Mouse (Mus musculus) MEL (cell line): Measurements from ENCODE around the gene Rad9b. TPM values are rescaled to one million over a fixed set of nuclear protein-coding genes. Genes with fewer than 3 reads are reported as not detected.

Experiments
- DNase-seq: peaks from one replicate; pipeline ENCODE4 v3.0.0; 2011; ENCODE audit warnings: low read depth, low spot score
- H3K27ac ChIP-seq: 2 replicates; pipeline ENCODE4 v1.5.1; 2012; ENCODE audit warnings: low read depth, mild to moderate bottlenecking, control low read depth, low read length, moderate library complexity; ENCODE audit not compliant: control insufficient read depth
- H3K27me3 ChIP-seq, 2 experiments: fragments of 150-350 bp in 1 of 2; sonication (generic) in 1 of 2; 2 replicates each; pipeline ENCODE4 v1.6.1; 2012; ENCODE audit warnings: low read length in 2 of 2, mild to moderate bottlenecking in 2 of 2, improper control_type of control experiment in 1 of 2, moderate library complexity in 1 of 2; ENCODE audit not compliant: insufficient read depth in 2 of 2, control insufficient read depth in 1 of 2
- H3K36me3 ChIP-seq, 2 experiments: 2 replicates each; pipeline ENCODE4 v1.6.1; 2012 to 2014; ENCODE audit warnings: low read length in 2 of 2, improper control_type of control experiment in 1 of 2, inconsistent platforms in 1 of 2, mild to moderate bottlenecking in 1 of 2; ENCODE audit not compliant: insufficient read depth in 2 of 2, control insufficient read depth in 1 of 2
- H3K4me1 ChIP-seq, 2 experiments: fragments of 150-350 bp in 1 of 2; sonication (generic) in 1 of 2; 2 replicates each; pipeline ENCODE4 v1.6.1; 2012; ENCODE audit warnings: low read length in 2 of 2, improper control_type of control experiment in 1 of 2, mild to moderate bottlenecking in 1 of 2; ENCODE audit not compliant: insufficient read depth in 2 of 2, control insufficient read depth in 1 of 2
- H3K4me3 ChIP-seq, 2 experiments: fragments of 150-350 bp in 1 of 2; sonication (generic) in 1 of 2; 2 replicates each; pipeline ENCODE4 v1.5.1; 2012; ENCODE audit warnings: low read depth in 2 of 2, low read length in 2 of 2, mild to moderate bottlenecking in 2 of 2, moderate library complexity in 2 of 2, control low read depth in 1 of 2, improper control_type of control experiment in 1 of 2; ENCODE audit not compliant: control insufficient read depth in 1 of 2, insufficient read depth in 1 of 2
- H3K79me2 ChIP-seq: 2 replicates; pipeline ENCODE4 v1.6.1; 2012; ENCODE audit warnings: mild to moderate bottlenecking, low read length, moderate library complexity; ENCODE audit not compliant: control insufficient read depth, poor library complexity, insufficient read depth
- H3K9ac ChIP-seq: 2 replicates; pipeline ENCODE4 v1.6.1; 2012; ENCODE audit warnings: low read depth, mild to moderate bottlenecking, control low read depth, low read length, moderate library complexity; ENCODE audit not compliant: control insufficient read depth, poor library complexity, severe bottlenecking
- H3K9me3 ChIP-seq: fragments of 150-350 bp; sonication (generic); replicated peaks from 2 replicates; pipeline ENCODE4 v1.6.1; 2012; ENCODE audit warnings: mild to moderate bottlenecking, low read length, improper control_type of control experiment, moderate library complexity; ENCODE audit not compliant: insufficient read depth
- BHLHE40 ChIP-seq: IDR thresholded peaks from 2 replicates; pipeline ENCODE4 v1.6.1; 2012; ENCODE audit warnings: low read depth, mild to moderate bottlenecking, inconsistent platforms, low read length, improper control_type of control experiment, borderline replicate concordance
- CHD1 ChIP-seq: IDR thresholded peaks from 2 replicates; pipeline ENCODE4 v1.6.1; 2012; ENCODE audit warnings: low read depth, mild to moderate bottlenecking, inconsistent platforms, low read length, improper control_type of control experiment
- CHD2 ChIP-seq: IDR thresholded peaks from 2 replicates; pipeline ENCODE4 v1.6.1; 2011; ENCODE audit warnings: low read length, improper control_type of control experiment
- CTCF ChIP-seq, 3 experiments: IDR thresholded peaks in 2 of 3; conservative IDR thresholded peaks in 1 of 3; 2 replicates each; pipeline ENCODE4 v1.5.1; 2011 to 2012; ENCODE audit warnings: low read length in 3 of 3, low read depth in 2 of 3, mild to moderate bottlenecking in 2 of 3, improper control_type of control experiment in 1 of 3, inconsistent platforms in 1 of 3, mixed read lengths in 1 of 3, moderate library complexity in 1 of 3; ENCODE audit not compliant: control insufficient read depth in 1 of 3, insufficient read depth in 1 of 3, poor library complexity in 1 of 3, severe bottlenecking in 1 of 3
- E2F4 ChIP-seq: IDR thresholded peaks from 2 replicates; pipeline ENCODE4 v1.6.1; 2011; ENCODE audit warnings: low read depth, low read length, improper control_type of control experiment, borderline replicate concordance
- EP300 ChIP-seq, 2 experiments: IDR thresholded peaks; 2 replicates each; pipeline ENCODE4 v1.6.1; 2011; ENCODE audit warnings: improper control_type of control experiment in 2 of 2, low read length in 2 of 2, low read depth in 1 of 2, mild to moderate bottlenecking in 1 of 2
- ETS1 ChIP-seq: IDR thresholded peaks from 2 replicates; pipeline ENCODE4 v1.6.1; 2012; ENCODE audit warnings: low read depth, mild to moderate bottlenecking, inconsistent platforms, low read length, improper control_type of control experiment, moderate library complexity
- GABPA ChIP-seq: IDR thresholded peaks from 2 replicates; pipeline ENCODE4 v1.6.1; 2012; ENCODE audit warnings: low read depth, mild to moderate bottlenecking, inconsistent platforms, low read length, improper control_type of control experiment, moderate library complexity
- GATA1 ChIP-seq: IDR thresholded peaks from 2 replicates; pipeline ENCODE4 v1.6.1; 2011; ENCODE audit warnings: low read depth, low read length, improper control_type of control experiment
- HCFC1 ChIP-seq: IDR thresholded peaks from 2 replicates; pipeline ENCODE4 v1.6.1; 2012; ENCODE audit warnings: low read depth, mild to moderate bottlenecking, inconsistent platforms, low read length, improper control_type of control experiment, moderate library complexity
- JUND ChIP-seq: IDR thresholded peaks from 2 replicates; pipeline ENCODE4 v1.6.1; 2011; ENCODE audit warnings: low read depth, mild to moderate bottlenecking, improper control_type of control experiment, low read length
- KAT2A ChIP-seq: conservative IDR thresholded peaks from 2 replicates; pipeline ENCODE4 v1.6.1; 2012; ENCODE audit warnings: low read depth, low read length, improper control_type of control experiment, inconsistent platforms
- MAFK ChIP-seq: IDR thresholded peaks from 2 replicates; pipeline ENCODE4 v1.6.1; 2011; ENCODE audit warnings: low read depth, mild to moderate bottlenecking, low read length, improper control_type of control experiment, borderline replicate concordance
- MAX ChIP-seq: IDR thresholded peaks from 2 replicates; pipeline ENCODE4 v1.6.1; 2011; ENCODE audit warnings: low read length, improper control_type of control experiment
- MAZ ChIP-seq: IDR thresholded peaks from 2 replicates; pipeline ENCODE4 v1.6.1; 2012; ENCODE audit warnings: low read depth, mild to moderate bottlenecking, inconsistent platforms, low read length, improper control_type of control experiment
- MXI1 ChIP-seq: IDR thresholded peaks from 2 replicates; pipeline ENCODE4 v1.6.1; 2011; ENCODE audit warnings: mild to moderate bottlenecking, low read depth, low read length, improper control_type of control experiment
- MYB ChIP-seq: IDR thresholded peaks from 2 replicates; pipeline ENCODE4 v1.6.1; 2011; ENCODE audit warnings: mild to moderate bottlenecking, low read depth, low read length, improper control_type of control experiment
- MYC ChIP-seq: IDR thresholded peaks from 2 replicates; pipeline ENCODE4 v1.6.1; 2011; ENCODE audit warnings: low read depth, mild to moderate bottlenecking, low read length, improper control_type of control experiment, moderate library complexity
- NELFE ChIP-seq: IDR thresholded peaks from 2 replicates; pipeline ENCODE4 v1.6.1; 2011; ENCODE audit warnings: low read depth, low read length, improper control_type of control experiment
- POLR2A ChIP-seq, 2 experiments: IDR thresholded peaks; 2 replicates each; pipeline ENCODE4 v1.6.1; 2011 to 2012; ENCODE audit warnings: low read length in 2 of 2, mild to moderate bottlenecking in 2 of 2, control low read depth in 1 of 2, improper control_type of control experiment in 1 of 2, low read depth in 1 of 2, moderate library complexity in 1 of 2; ENCODE audit not compliant: control insufficient read depth in 1 of 2, insufficient read depth in 1 of 2, poor library complexity in 1 of 2
- POLR2AphosphoS5 ChIP-seq: IDR thresholded peaks from 2 replicates; pipeline ENCODE4 v1.6.1; 2012; ENCODE audit warnings: low read depth, borderline replicate concordance, mild to moderate bottlenecking, inconsistent platforms, low read length, moderate library complexity, mixed read lengths
- RAD21 ChIP-seq: IDR thresholded peaks from 2 replicates; pipeline ENCODE4 v1.6.1; 2011; ENCODE audit warnings: mild to moderate bottlenecking, low read depth, low read length, improper control_type of control experiment
- RCOR1 ChIP-seq: IDR thresholded peaks from 2 replicates; pipeline ENCODE4 v1.6.1; 2012; ENCODE audit warnings: low read depth, mild to moderate bottlenecking, inconsistent platforms, low read length, improper control_type of control experiment
- SIN3A ChIP-seq: IDR thresholded peaks from 2 replicates; pipeline ENCODE4 v1.6.1; 2012; ENCODE audit warnings: low read length, improper control_type of control experiment, inconsistent platforms
- SMC3 ChIP-seq: IDR thresholded peaks from 2 replicates; pipeline ENCODE4 v1.6.1; 2011; ENCODE audit warnings: low read depth, low read length, improper control_type of control experiment
- TAL1 ChIP-seq: IDR thresholded peaks from 2 replicates; pipeline ENCODE4 v1.6.1; 2012; ENCODE audit warnings: mild to moderate bottlenecking, inconsistent platforms, low read length, moderate library complexity, mixed read lengths
- TBP ChIP-seq: IDR thresholded peaks from 2 replicates; pipeline ENCODE4 v1.8.0; 2011; ENCODE audit warnings: low read depth, low read length, improper control_type of control experiment
- TCF12 ChIP-seq: IDR thresholded peaks from 2 replicates; pipeline ENCODE4 v1.6.1; 2014; ENCODE audit warnings: low read depth, mild to moderate bottlenecking, inconsistent platforms, low read length, improper control_type of control experiment, moderate library complexity
- UBTF ChIP-seq: IDR thresholded peaks from 2 replicates; pipeline ENCODE4 v1.6.1; 2012; ENCODE audit warnings: low read depth, mild to moderate bottlenecking, inconsistent platforms, low read length, improper control_type of control experiment, moderate library complexity, borderline replicate concordance; ENCODE audit not compliant: insufficient read depth
- USF1 ChIP-seq: IDR thresholded peaks from 2 replicates; pipeline ENCODE4 v1.6.1; 2014; ENCODE audit warnings: low read depth, mild to moderate bottlenecking, inconsistent platforms, low read length, improper control_type of control experiment, moderate library complexity
- USF2 ChIP-seq, 2 experiments: IDR thresholded peaks; 2 replicates each; pipeline ENCODE4 v1.6.1; 2011 to 2012; ENCODE audit warnings: improper control_type of control experiment in 2 of 2, low read length in 2 of 2, borderline replicate concordance in 1 of 2, inconsistent platforms in 1 of 2, low read depth in 1 of 2, mild to moderate bottlenecking in 1 of 2; ENCODE audit not compliant: insufficient read depth in 1 of 2
- ZC3H11A ChIP-seq: IDR thresholded peaks from 2 replicates; pipeline ENCODE4 v1.6.1; 2012; ENCODE audit warnings: low read depth, mild to moderate bottlenecking, inconsistent platforms, low read length, improper control_type of control experiment
- ZKSCAN1 ChIP-seq: IDR thresholded peaks from 2 replicates; pipeline ENCODE4 v1.6.1; 2012; ENCODE audit warnings: low read depth, mild to moderate bottlenecking, inconsistent platforms, low read length, improper control_type of control experiment, moderate library complexity
- polyA plus RNA-seq, 2 experiments: library from polyadenylated mRNA; stranded (reverse) in 1 of 2; unstranded in 1 of 2; fragments of >175 nt in 1 of 2; fragments of >200 nt in 1 of 2; gene quantifications; 2 replicates each; pipeline versions ENCODE4 v1.2.1 to v1.2.4; 2012; ENCODE audit warnings: low replicate concordance in 2 of 2, low read depth in 1 of 2; ENCODE audit not compliant: insufficient read length in 2 of 2, insufficient read depth in 1 of 2, missing spikeins in 1 of 2
- total RNA-seq: library from RNA; depleted of rRNA; stranded (reverse); fragments of 300-350 nt; gene quantifications from 2 replicates; pipeline ENCODE4 v1.2.3, GENCODE M21; 2012

Gene Rad9b
- total and polyA plus RNA-seq, 3 experiments: 9.1 to 11.1 TPM; not detected in 1

GRCm38 (mm10) chr5:122285029-122285766 lies 68.8 kb downstream of the Rad9b start (continued):
- TF ChIP-seq RCOR1 (no peak), MYC (no peak), TCF12 (no peak)
- TF ChIP-seq, all 39 proteins: peak for 7

- DNase-seq: peak; percentile 92
- TF ChIP-seq USF2 (IDR thresholded peaks at IDR 0.05; ENCODE audit: borderline replicate concordance in 1 of 2, insufficient read depth in 1 of 2, low read depth in 1 of 2, low read length in 2 of 2) (no peak), TBP (no peak), ZC3H11A (no peak), CTCF (IDR thresholded peaks at IDR 0.05 in 2 of 3, conservative IDR thresholded peaks at IDR 0.05 in 1 of 3; ENCODE audit: control insufficient read depth in 1 of 3, insufficient read depth in 1 of 3, low read depth in 2 of 3, low read length in 3 of 3, poor library complexity in 1 of 3, severe bottlenecking in 1 of 3) (no peak), CHD2 (no peak), GABPA (no peak), RCOR1 (no peak), KAT2A (peak; percentile 60; the same call in 1 of the 2 replicates), TCF12 (no peak), MYB (no peak), NELFE (peak; percentile 65), E2F4 (no peak), BHLHE40 (no peak), HCFC1 (peak; percentile 88), ZKSCAN1 (no peak), MAZ (no peak), JUND (no peak), SIN3A (peak; percentile 56), UBTF (0 out of 2 replicates have a peak, but pooled peaks have one; percentile 20), ETS1 (no peak), POLR2AphosphoS5 (no peak), MXI1 (no peak), MAX (peak; percentile 57), GATA1 (no peak), TAL1 (no peak), MAFK (no peak), CHD1 (no peak; the same call in 1 of the 2 replicates), RAD21 (no peak), POLR2A (IDR thresholded peaks at IDR 0.05; ENCODE audit: control insufficient read depth in 1 of 2, insufficient read depth in 1 of 2, low read depth in 1 of 2, low read length in 2 of 2, poor library complexity in 1 of 2) (peak; percentile 67 to 76; a peak in 3 of 4 replicates), USF1 (no peak), SMC3 (no peak), EP300 (IDR thresholded peaks at IDR 0.05; ENCODE audit: low read depth in 1 of 2, low read length in 2 of 2) (no peak)
Observed at GRCm38 (mm10) chr5:122284183-122285028, 69.6 kb downstream of the Rad9b start, which contains the start of gene Pptc7. TSS of gene Pptc7 (plus strand) at chr5:122284365.

More at GRCm38 (mm10) chr5:122284183-122285028, 69.6 kb downstream of the Rad9b start, which contains the start of gene Pptc7:
- H3K27me3 ChIP-seq: no peaks in the 10 kb centered on the region
- peaks cover 6 to 45% of the 10 kb centered on the region in 2 experiments for H3K36me3 ChIP-seq
- H3K9ac ChIP-seq: peak within 1 kb of the TSS; percentile 96
- no peaks in the 10 kb centered on the region for H3K9me3 ChIP-seq
- 0 out of 2 replicates have a peak within 1 kb of the TSS, but pooled peaks have one; percentile 1 for H3K27ac ChIP-seq
- H3K4me1 ChIP-seq: peaks cover 16 to 42% of the 10 kb centered on the region in 2 experiments
- H3K4me3 ChIP-seq: peak within 1 kb of the TSS; percentile 86 to 98
- H3K79me2 ChIP-seq: peaks cover 47% of the 10 kb centered on the region
